Mouse (Mus musculus): ENCODE data around the gene Kidins220.

- TF ChIP-seq POLR2A (IDR thresholded peaks at IDR 0.05; ENCODE audit: insufficient read depth, low read depth, low read length) (no peak), CTCF (IDR thresholded peaks at IDR 0.05) (no peak), EP300 (IDR thresholded peaks at IDR 0.05; ENCODE audit: insufficient read depth, low read depth, low read length) (no peak)
Observed at GRCm38 (mm10) chr12:25099313-25099562, 124.5 kb downstream of the Kidins220 start.
